Mouse (Mus musculus) myocyte (in vitro differentiated cells): Measurements from ENCODE around the gene Adcyap1r1.

Experiments
- CEBPB ChIP-seq: IDR thresholded peaks from 2 replicates; pipeline ENCODE4 v1.6.1; 2011; ENCODE audit warnings: mild to moderate bottlenecking, moderate library complexity; ENCODE audit not compliant: poor library complexity, insufficient read depth, severe bottlenecking
- E2F4 ChIP-seq: IDR thresholded peaks from one replicate; pipeline ENCODE4 v1.6.1; 2011; ENCODE audit warnings: mild to moderate bottlenecking, control low read depth, moderate library complexity; ENCODE audit not compliant: insufficient read depth
- MAX ChIP-seq: IDR thresholded peaks from one replicate; pipeline ENCODE4 v1.6.1; 2011; ENCODE audit warnings: low read depth, mild to moderate bottlenecking, control low read depth
- MYOD1 ChIP-seq, 3 experiments: IDR thresholded peaks; one replicate each; pipeline ENCODE4 v1.6.1; 2011; ENCODE audit warnings: control low read depth in 2 of 3, low read depth in 2 of 3, mild to moderate bottlenecking in 2 of 3, moderate library complexity in 1 of 3; ENCODE audit not compliant: insufficient read length in 2 of 3, control insufficient read depth in 1 of 3
- MYOG ChIP-seq, 3 experiments: IDR thresholded peaks; one replicate each; pipeline ENCODE4 v1.6.1; 2011; ENCODE audit warnings: control low read depth in 2 of 3, low read depth in 2 of 3, mild to moderate bottlenecking in 2 of 3; ENCODE audit not compliant: insufficient read length in 2 of 3, control insufficient read depth in 1 of 3, insufficient read depth in 1 of 3
- POLR2A ChIP-seq: IDR thresholded peaks from one replicate; pipeline ENCODE4 v1.6.1; 2011; ENCODE audit warnings: low read depth, mild to moderate bottlenecking, control low read depth, moderate library complexity; ENCODE audit not compliant: insufficient read length
- POLR2AphosphoS2 ChIP-seq: IDR thresholded peaks from one replicate; pipeline ENCODE4 v1.6.1; 2011; ENCODE audit warnings: low read depth, control low read depth; ENCODE audit not compliant: insufficient read length
- REST ChIP-seq: IDR thresholded peaks from one replicate; pipeline ENCODE4 v1.6.1; 2011; ENCODE audit warnings: mild to moderate bottlenecking, control low read depth, moderate library complexity; ENCODE audit not compliant: insufficient read depth, insufficient read length
- TCF12 ChIP-seq: IDR thresholded peaks from one replicate; pipeline ENCODE4 v1.6.1; 2011; ENCODE audit warnings: mild to moderate bottlenecking, control low read depth; ENCODE audit not compliant: poor library complexity, insufficient read depth, severe bottlenecking
- TCF3 ChIP-seq: IDR thresholded peaks from one replicate; pipeline ENCODE4 v1.6.1; 2011; ENCODE audit warnings: low read depth, control low read depth; ENCODE audit not compliant: insufficient read length
- USF1 ChIP-seq: IDR thresholded peaks from one replicate; pipeline ENCODE4 v1.6.1; 2011; ENCODE audit warnings: low read depth, mild to moderate bottlenecking, control low read depth, moderate library complexity

- no peak for TF ChIP-seq POLR2A
- no peak for TF ChIP-seq POLR2AphosphoS2
- TF ChIP-seq MAX: no peak
- no peak for TF ChIP-seq USF1
- no peak for TF ChIP-seq MYOD1 (IDR thresholded peaks at IDR 0.05; ENCODE audit: control insufficient read depth in 1 of 3, insufficient read length in 2 of 3, low read depth in 2 of 3)
- TF ChIP-seq TCF12: no peak
- no peak for TF ChIP-seq E2F4
- TF ChIP-seq CEBPB: no peak
- TF ChIP-seq REST: no peak
- no peak for TF ChIP-seq MYOG (IDR thresholded peaks at IDR 0.05; ENCODE audit: control insufficient read depth in 1 of 3, insufficient read depth in 1 of 3, insufficient read length in 2 of 3, low read depth in 2 of 3)
- TF ChIP-seq TCF3: no peak
These were observed 6.4 kb downstream of the Adcyap1r1 start for GRCm38 (mm10) chr6:55458156-55458555.
